Mouse (Mus musculus): ENCODE measurements around the gene Zfp362. TPM values are rescaled to one million over a fixed set of nuclear protein-coding genes. Genes with fewer than 3 reads are reported as not detected.

The Zfp362 gene
- polyA plus RNA-seq, 1 experiment from 2014 or later = 18.2 TPM

DNA sequence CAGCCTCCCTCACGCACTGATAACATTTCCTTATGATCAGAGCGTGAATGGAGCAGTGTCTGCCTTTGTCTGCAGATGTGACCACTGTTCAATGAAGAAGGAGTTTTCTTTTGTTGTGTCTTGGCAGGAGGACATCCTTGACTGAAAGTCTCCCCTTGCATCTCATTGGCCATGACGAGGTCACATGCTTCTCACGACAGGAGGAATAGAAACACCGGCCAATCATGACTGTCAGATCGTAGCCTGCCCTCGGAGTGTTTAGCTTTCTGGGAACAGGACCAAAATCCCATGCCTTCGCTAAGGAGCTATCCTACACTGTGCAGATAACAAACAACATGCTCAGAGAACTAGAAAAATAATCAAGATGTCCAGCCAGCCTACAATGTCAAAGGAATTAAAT is 35.4 kb upstream of the Zfp362 start:
- Histone ChIP-seq H3K4me2 (ENCODE audit: low read depth, low read length) (no peak overlapping the region), H3K9ac (ENCODE audit: low read length) (no peak overlapping the region), H3K27me3 (ENCODE audit: control insufficient read depth, insufficient read depth, low read length) (no peaks in the 10 kb centered on the region), H3K9me3 (replicated peaks; ENCODE audit: control insufficient read depth, low read length) (no peaks in the 10 kb centered on the region), H3K4me3 (ENCODE audit: low read length) (no peak overlapping the region), H3K27ac (ENCODE audit: low read length) (0 out of 2 replicates have a peak overlapping the region, but pooled peaks have one; percentile 9), H3K36me3 (ENCODE audit: control insufficient read depth, insufficient read depth) (no peaks in the 10 kb centered on the region), H3K4me1 (ENCODE audit: control insufficient read depth, insufficient read depth, low read length) (peaks cover 30% of the 10 kb centered on the region)
- ATAC-seq (replicated peaks; ENCODE audit: extremely low read depth, insufficient read depth, low FRiP score) = no peak; the same call in 1 of the 2 replicates
- 40% methylated on average over 8 of the region's 8 CpGs for WGBS

DNA sequence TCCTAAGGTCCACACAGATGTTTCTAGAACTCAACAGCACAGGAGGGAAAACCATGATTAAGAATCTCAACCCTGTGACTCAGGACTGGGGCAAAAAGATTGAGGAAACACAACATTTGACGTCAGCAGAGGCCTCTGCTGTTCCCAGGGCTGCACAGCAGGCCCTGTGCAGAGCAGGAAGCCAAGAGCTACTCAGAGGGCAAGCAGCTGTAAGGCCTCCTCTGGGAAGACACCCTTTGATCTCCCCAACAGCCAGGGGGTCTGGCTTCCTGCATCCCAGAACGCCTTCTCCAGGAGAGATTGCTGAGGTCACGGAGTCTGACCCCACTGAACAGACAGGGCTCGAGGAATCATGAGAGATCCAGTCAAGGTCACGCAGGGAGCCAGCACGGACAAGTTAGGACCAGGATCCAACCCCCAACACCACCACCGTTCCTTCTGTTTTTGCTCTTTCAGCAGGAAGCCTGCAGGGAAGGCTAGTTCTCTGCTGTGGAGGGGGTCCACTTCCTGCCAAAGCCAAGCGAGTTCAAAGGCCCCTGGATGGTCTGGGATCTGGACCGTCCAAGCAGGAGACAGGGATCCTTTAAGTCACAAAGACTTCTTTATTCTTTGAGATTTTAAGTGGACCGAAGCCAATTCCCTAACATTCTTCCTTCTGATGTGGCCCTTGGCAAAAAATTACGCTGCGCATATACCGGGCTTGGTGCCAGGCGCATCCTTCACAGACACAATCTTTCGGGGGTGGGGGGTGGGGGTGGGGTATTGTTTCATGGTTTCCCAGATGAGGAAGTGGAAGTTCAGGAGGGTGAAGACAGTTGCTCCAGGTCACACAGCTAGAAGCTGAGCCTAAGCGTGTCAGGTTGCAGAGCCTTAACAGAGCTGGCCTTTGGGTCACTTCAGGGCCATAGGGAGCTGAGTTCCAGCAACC is 34.2 kb upstream of the Zfp362 start:
- ATAC-seq (replicated peaks; ENCODE audit: extremely low read depth, insufficient read depth, low FRiP score) = peak; percentile 84
- H3K4me2 ChIP-seq (ENCODE audit: low read depth, low read length) = peak overlapping the region; percentile 9; the same call in 1 of the 2 replicates
- peaks cover 30% of the 10 kb centered on the region for H3K4me1 ChIP-seq (ENCODE audit: control insufficient read depth, insufficient read depth, low read length)
- no peak overlapping the region for H3K4me3 ChIP-seq (ENCODE audit: low read length)
- peak overlapping the region; percentile 84 for H3K27ac ChIP-seq (ENCODE audit: low read length)
- H3K9ac ChIP-seq (ENCODE audit: low read length) = no peak overlapping the region
- no peaks in the 10 kb centered on the region for H3K27me3 ChIP-seq (ENCODE audit: control insufficient read depth, insufficient read depth, low read length)
- H3K9me3 ChIP-seq (replicated peaks; ENCODE audit: control insufficient read depth, low read length) = no peaks in the 10 kb centered on the region
- 32% methylated on average over 16 of the region's 16 CpGs for WGBS
- no peaks in the 10 kb centered on the region for H3K36me3 ChIP-seq (ENCODE audit: control insufficient read depth, insufficient read depth)

DNA sequence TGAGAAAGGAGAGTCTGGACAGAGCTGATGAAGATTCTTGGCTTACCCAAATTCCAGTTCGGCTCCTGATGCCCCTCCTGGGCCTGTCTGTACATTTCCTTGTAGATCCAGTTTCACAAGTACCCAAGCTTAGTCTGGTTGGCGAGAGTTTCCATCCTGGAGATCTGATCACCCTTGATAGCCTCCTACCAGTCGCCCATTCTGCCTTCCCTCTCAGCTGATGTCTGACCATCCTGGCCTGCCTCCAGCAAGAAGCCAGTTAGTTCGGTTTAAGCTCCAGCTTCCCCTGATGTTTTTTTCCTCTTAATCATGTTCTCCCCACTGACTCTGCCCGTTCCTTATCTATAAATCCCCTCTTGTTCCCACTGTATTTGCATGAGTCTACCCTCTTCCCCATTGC is 32.4 kb upstream of the Zfp362 start:
- Histone ChIP-seq H3K9me3 (replicated peaks; ENCODE audit: control insufficient read depth, low read length) (no peaks in the 10 kb centered on the region), H3K9ac (ENCODE audit: low read length) (no peak overlapping the region), H3K4me2 (ENCODE audit: low read depth, low read length) (no peak overlapping the region), H3K36me3 (ENCODE audit: control insufficient read depth, insufficient read depth) (no peaks in the 10 kb centered on the region), H3K27ac (ENCODE audit: low read length) (peak overlapping the region; percentile 21; the same call in 1 of the 2 replicates), H3K4me1 (ENCODE audit: control insufficient read depth, insufficient read depth, low read length) (peaks cover 30% of the 10 kb centered on the region), H3K4me3 (ENCODE audit: low read length) (no peak overlapping the region), H3K27me3 (ENCODE audit: control insufficient read depth, insufficient read depth, low read length) (no peaks in the 10 kb centered on the region)
- WGBS = 37% methylated on average over 5 of the region's 5 CpGs
- ATAC-seq (replicated peaks; ENCODE audit: extremely low read depth, insufficient read depth, low FRiP score) = no peak

DNA sequence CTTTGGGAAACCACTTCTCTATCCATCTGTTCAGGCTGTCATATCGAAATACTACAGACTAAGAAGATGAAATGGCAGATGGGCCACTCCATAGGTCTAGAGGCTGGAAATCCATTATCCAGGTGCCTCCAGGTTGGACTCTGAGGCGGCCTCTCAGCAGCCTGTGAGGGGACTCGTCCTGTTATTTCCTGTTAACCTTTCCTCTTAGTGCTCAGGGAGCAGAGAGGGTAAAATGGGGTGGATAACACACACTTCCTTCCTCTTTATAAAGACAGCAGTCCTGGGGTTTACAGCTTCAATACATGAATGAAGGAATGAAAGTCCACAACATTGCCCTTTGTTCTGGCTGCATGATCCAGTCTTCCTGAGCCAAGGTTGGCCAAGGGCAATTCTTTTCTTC is 18.3 kb upstream of the Zfp362 start:
- H3K9ac ChIP-seq (ENCODE audit: low read length) = no peak overlapping the region
- H3K27me3 ChIP-seq (ENCODE audit: control insufficient read depth, insufficient read depth, low read length) = no peaks in the 10 kb centered on the region
- 0 out of 2 replicates have a peak, but pooled peaks cover 2% of the 10 kb centered on the region for H3K9me3 ChIP-seq (replicated peaks; ENCODE audit: control insufficient read depth, low read length)
- H3K4me2 ChIP-seq (ENCODE audit: low read depth, low read length) = no peak overlapping the region
- H3K27ac ChIP-seq (ENCODE audit: low read length) = no peak overlapping the region
- no peak overlapping the region for H3K4me3 ChIP-seq (ENCODE audit: low read length)
- 59% methylated on average over 3 of the region's 3 CpGs for WGBS
- H3K4me1 ChIP-seq (ENCODE audit: control insufficient read depth, insufficient read depth, low read length) = no peaks in the 10 kb centered on the region
- H3K36me3 ChIP-seq (ENCODE audit: control insufficient read depth, insufficient read depth) = no peaks in the 10 kb centered on the region
- no peak for ATAC-seq (replicated peaks; ENCODE audit: extremely low read depth, insufficient read depth, low FRiP score)

DNA sequence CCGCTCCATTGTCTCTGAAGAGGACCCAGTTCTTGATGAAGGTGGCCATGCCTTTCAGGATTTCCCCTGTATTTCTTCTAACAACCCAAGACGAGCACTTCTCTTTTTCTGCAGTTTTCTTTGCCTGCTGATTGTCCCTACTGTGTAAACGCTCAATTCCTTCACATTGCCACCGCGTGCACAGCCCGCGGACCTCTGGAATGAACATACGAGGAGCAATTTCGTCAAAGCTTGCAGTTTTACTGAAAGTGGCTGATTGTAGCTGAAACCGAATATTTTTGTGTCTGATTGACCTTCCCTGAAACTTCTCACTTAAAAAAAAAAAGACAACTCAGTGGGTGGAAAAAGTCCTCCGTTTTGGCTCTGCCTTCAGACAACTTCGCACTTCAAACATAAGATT is 14.7 kb upstream of the Zfp362 start:
- WGBS = 55% methylated on average over 12 of the region's 12 CpGs
- no peak overlapping the region for H3K9ac ChIP-seq (ENCODE audit: low read length)
- H3K27ac ChIP-seq (ENCODE audit: low read length) = no peak overlapping the region
- H3K27me3 ChIP-seq (ENCODE audit: control insufficient read depth, insufficient read depth, low read length) = no peaks in the 10 kb centered on the region
- no peak for ATAC-seq (replicated peaks; ENCODE audit: extremely low read depth, insufficient read depth, low FRiP score)
- no peaks in the 10 kb centered on the region for H3K36me3 ChIP-seq (ENCODE audit: control insufficient read depth, insufficient read depth)
- no peaks in the 10 kb centered on the region for H3K9me3 ChIP-seq (replicated peaks; ENCODE audit: control insufficient read depth, low read length)
- H3K4me3 ChIP-seq (ENCODE audit: low read length) = no peak overlapping the region
- H3K4me2 ChIP-seq (ENCODE audit: low read depth, low read length) = no peak overlapping the region
- no peaks in the 10 kb centered on the region for H3K4me1 ChIP-seq (ENCODE audit: control insufficient read depth, insufficient read depth, low read length)

DNA sequence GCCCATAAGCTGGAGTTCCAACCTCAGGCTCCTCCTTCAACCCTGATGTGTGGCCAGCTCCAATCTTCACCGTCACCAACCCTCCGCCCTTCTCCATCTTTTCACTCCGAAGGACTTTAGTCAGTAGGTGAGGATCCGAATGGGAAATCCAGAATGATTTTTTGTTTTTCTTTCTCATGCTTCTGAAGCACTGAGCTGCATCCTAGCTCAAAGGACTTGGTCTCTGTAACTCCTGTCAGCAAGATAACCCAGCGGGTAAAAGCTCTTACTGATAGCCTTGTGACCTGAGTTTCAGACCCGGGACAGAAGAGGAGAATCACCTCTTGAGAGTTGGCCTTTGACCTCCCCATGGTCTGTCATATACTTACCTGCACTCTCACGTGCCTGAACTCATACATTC is 11.2 kb upstream of the Zfp362 start:
- Histone ChIP-seq H3K36me3 (ENCODE audit: control insufficient read depth, insufficient read depth) (no peaks in the 10 kb centered on the region), H3K4me2 (ENCODE audit: low read depth, low read length) (no peak overlapping the region), H3K27me3 (ENCODE audit: control insufficient read depth, insufficient read depth, low read length) (no peaks in the 10 kb centered on the region), H3K4me1 (ENCODE audit: control insufficient read depth, insufficient read depth, low read length) (peaks cover 3% of the 10 kb centered on the region), H3K9ac (ENCODE audit: low read length) (no peak overlapping the region), H3K9me3 (replicated peaks; ENCODE audit: control insufficient read depth, low read length) (no peaks in the 10 kb centered on the region), H3K4me3 (ENCODE audit: low read length) (no peak overlapping the region), H3K27ac (ENCODE audit: low read length) (no peak overlapping the region)
- 35% methylated on average over 7 of the region's 7 CpGs for WGBS
- ATAC-seq (replicated peaks; ENCODE audit: extremely low read depth, insufficient read depth, low FRiP score) = no peak

DNA sequence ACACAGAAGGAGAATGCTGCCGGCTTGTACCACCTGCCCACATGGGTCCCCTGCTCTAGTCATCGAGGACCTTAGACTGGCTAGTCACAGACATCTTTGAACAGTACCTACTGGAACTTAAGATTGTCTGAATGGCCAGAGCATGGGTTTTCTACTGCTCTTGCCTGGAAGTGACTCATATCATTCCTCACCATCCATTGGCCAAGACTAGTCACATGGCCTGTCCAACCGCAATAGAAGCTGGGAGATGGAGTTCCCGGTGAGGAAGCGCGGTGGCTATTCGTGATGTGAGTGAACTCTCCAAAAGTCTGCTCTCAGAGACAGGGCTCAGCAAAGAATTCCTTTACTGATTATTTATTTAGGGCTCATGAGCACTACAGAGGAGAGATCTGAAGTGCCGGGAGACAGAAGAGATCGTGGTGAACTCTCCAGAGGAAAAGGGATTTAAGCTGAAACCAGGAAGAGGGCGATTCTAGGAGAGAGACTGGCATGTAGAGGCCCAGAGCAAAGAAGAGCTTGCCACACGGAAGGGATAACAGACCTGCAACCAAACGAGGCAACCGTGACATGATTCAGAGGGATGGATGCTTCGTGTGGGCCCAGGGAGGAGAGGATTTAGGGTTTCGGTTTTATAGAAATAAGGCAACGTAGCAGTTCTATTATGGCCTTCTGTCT is 5.7 kb upstream of the Zfp362 start:
- Histone ChIP-seq H3K9me3 (replicated peaks; ENCODE audit: control insufficient read depth, low read length) (no peaks in the 10 kb centered on the region), H3K27ac (ENCODE audit: low read length) (peak overlapping the region; percentile 61)
- 13% methylated on average over 16 of the region's 16 CpGs for WGBS

DNA sequence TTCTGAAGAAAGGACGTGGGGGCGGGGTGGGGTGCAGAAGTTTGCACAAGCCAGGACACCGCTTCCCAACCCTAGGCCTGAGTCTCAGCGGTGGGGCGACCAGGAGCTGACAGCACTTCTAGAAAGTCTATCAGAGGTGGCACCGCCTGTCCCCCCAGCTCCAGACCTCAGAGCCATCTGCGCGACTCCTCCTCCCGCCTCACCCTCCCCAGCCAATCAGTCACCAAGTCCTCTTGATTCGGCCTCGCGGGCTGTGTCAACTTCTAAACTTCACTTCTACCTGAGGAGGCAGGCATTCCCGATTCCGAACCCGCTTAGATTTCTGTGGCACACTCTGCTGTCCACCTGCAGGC is 958 bp upstream of the Zfp362 start:
- no peaks in the 10 kb centered on the region for H3K36me3 ChIP-seq (ENCODE audit: control insufficient read depth, insufficient read depth)
- peak overlapping the region; percentile 76 for H3K4me3 ChIP-seq (ENCODE audit: low read length)
- H3K9me3 ChIP-seq (replicated peaks; ENCODE audit: control insufficient read depth, low read length) = no peaks in the 10 kb centered on the region
- H3K4me1 ChIP-seq (ENCODE audit: control insufficient read depth, insufficient read depth, low read length) = peaks cover 38% of the 10 kb centered on the region
- no peaks in the 10 kb centered on the region for H3K27me3 ChIP-seq (ENCODE audit: control insufficient read depth, insufficient read depth, low read length)
- 2% methylated on average over 15 of the region's 15 CpGs for WGBS
- H3K27ac ChIP-seq (ENCODE audit: low read length) = peak overlapping the region; percentile 95
- H3K9ac ChIP-seq (ENCODE audit: low read length) = peak overlapping the region; percentile 96
- peak; percentile 42 for ATAC-seq (replicated peaks; ENCODE audit: extremely low read depth, insufficient read depth, low FRiP score)
- peak overlapping the region; percentile 96 for H3K4me2 ChIP-seq (ENCODE audit: low read depth, low read length)

More for the DNA sequence above, 5.7 kb upstream of the Zfp362 start:
- Histone ChIP-seq H3K9ac (ENCODE audit: low read length) (peak overlapping the region; percentile 81), H3K27me3 (ENCODE audit: control insufficient read depth, insufficient read depth, low read length) (no peaks in the 10 kb centered on the region), H3K4me2 (ENCODE audit: low read depth, low read length) (peak overlapping the region; percentile 80), H3K36me3 (ENCODE audit: control insufficient read depth, insufficient read depth) (no peaks in the 10 kb centered on the region), H3K4me1 (ENCODE audit: control insufficient read depth, insufficient read depth, low read length) (peaks cover 13% of the 10 kb centered on the region), H3K4me3 (ENCODE audit: low read length) (peak overlapping the region; percentile 70)
- ATAC-seq (replicated peaks; ENCODE audit: extremely low read depth, insufficient read depth, low FRiP score) = peak; percentile 89
